Mouse (Mus musculus): ENCODE results near the gene Cyth1. TPM values are rescaled to one million over a fixed set of nuclear protein-coding genes. Genes with fewer than 3 reads are reported as not detected.

Cyth1 gene
- polyA plus RNA-seq, 1 experiment, result 6.1 TPM

DNA sequence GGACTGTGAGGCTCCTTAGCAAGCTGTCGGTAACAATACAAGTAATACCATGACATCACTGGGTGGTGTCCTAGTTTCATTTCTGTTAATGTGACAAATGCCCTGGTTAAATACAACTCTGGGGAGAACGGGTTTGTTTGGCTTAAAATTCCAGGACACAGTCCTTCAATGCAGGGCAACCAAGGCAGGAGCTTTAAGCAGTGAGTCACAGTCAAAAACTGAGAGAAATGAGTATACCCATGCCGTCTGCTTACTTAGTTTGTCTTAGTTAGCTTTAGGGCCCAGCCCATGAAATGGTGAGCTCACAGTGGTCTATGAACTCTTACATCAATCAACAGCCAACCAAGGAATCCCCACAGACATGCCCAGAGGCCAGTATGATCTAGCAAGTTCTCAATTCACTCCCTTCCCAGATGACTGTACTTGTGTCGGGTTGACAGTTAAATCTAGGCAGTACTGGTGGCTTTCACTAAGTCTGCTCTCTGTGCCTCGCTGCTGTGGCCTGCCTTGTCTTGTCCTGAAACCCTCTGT is 32.4 kb downstream of the Cyth1 start:
- Histone ChIP-seq H3K9ac (ENCODE audit: low read depth, poor library complexity, severe bottlenecking) (no peak overlapping the region), H3K9me3 (replicated peaks; ENCODE audit: control insufficient read depth, insufficient read depth, low read length, poor library complexity, severe bottlenecking) (no peaks in the 10 kb centered on the region), H3K27me3 (ENCODE audit: control insufficient read depth, insufficient read depth, low read length, poor library complexity, severe bottlenecking) (no peaks in the 10 kb centered on the region), H3K4me1 (ENCODE audit: control insufficient read depth, insufficient read depth, low read length) (no peaks in the 10 kb centered on the region), H3K4me3 (ENCODE audit: low read depth, low read length) (no peak overlapping the region), H3K27ac (ENCODE audit: insufficient read depth, low read length) (no peak overlapping the region), H3K36me3 (ENCODE audit: control insufficient read depth, insufficient read depth, low read length, poor library complexity, severe bottlenecking) (no peaks in the 10 kb centered on the region)
- no peak for TF ChIP-seq POLR2A (IDR thresholded peaks at IDR 0.05; ENCODE audit: insufficient read depth, low read length)
- no peak for TF ChIP-seq EP300 (IDR thresholded peaks at IDR 0.05; ENCODE audit: insufficient read depth, low read depth, low read length)
- TF ChIP-seq CTCF (IDR thresholded peaks at IDR 0.05; ENCODE audit: low read depth, low read length), result no peak

DNA sequence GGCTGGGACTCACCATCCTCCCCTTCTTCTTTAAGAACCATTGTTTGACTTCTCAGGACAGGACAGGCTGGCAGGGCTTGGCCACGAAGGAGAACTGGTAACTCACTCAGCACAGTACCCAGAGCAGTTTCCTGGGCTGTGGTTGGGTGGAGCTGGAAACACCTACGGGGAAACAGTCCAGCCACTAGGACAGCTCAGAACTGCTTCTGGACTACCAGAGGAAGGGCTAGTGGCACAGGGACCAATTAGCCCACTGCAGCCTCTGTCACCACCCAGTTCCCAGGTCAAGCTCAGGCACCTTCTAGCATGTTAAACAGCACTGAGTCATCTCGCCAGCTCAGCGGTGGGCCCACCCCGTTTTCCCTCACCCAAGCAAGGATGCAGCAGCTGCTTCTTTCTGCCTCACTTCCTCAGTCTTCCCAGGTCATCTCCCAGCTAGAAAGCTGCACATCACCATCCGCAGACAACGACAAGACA is 35.7 kb downstream of the Cyth1 start:
- peaks cover 2% of the 10 kb centered on the region for H3K4me1 ChIP-seq (ENCODE audit: control insufficient read depth, insufficient read depth, low read length)
- H3K9me3 ChIP-seq (replicated peaks; ENCODE audit: control insufficient read depth, insufficient read depth, low read length, poor library complexity, severe bottlenecking), result no peaks in the 10 kb centered on the region
- H3K27ac ChIP-seq (ENCODE audit: insufficient read depth, low read length), result no peak overlapping the region
- no peaks in the 10 kb centered on the region for H3K27me3 ChIP-seq (ENCODE audit: control insufficient read depth, insufficient read depth, low read length, poor library complexity, severe bottlenecking)
- no peak overlapping the region for H3K4me3 ChIP-seq (ENCODE audit: low read depth, low read length)
- no peak for TF ChIP-seq POLR2A (IDR thresholded peaks at IDR 0.05; ENCODE audit: insufficient read depth, low read length)
- TF ChIP-seq CTCF (IDR thresholded peaks at IDR 0.05; ENCODE audit: low read depth, low read length), result no peak
- no peak for TF ChIP-seq EP300 (IDR thresholded peaks at IDR 0.05; ENCODE audit: insufficient read depth, low read depth, low read length)
- no peaks in the 10 kb centered on the region for H3K36me3 ChIP-seq (ENCODE audit: control insufficient read depth, insufficient read depth, low read length, poor library complexity, severe bottlenecking)
- no peak overlapping the region for H3K9ac ChIP-seq (ENCODE audit: low read depth, poor library complexity, severe bottlenecking)

DNA sequence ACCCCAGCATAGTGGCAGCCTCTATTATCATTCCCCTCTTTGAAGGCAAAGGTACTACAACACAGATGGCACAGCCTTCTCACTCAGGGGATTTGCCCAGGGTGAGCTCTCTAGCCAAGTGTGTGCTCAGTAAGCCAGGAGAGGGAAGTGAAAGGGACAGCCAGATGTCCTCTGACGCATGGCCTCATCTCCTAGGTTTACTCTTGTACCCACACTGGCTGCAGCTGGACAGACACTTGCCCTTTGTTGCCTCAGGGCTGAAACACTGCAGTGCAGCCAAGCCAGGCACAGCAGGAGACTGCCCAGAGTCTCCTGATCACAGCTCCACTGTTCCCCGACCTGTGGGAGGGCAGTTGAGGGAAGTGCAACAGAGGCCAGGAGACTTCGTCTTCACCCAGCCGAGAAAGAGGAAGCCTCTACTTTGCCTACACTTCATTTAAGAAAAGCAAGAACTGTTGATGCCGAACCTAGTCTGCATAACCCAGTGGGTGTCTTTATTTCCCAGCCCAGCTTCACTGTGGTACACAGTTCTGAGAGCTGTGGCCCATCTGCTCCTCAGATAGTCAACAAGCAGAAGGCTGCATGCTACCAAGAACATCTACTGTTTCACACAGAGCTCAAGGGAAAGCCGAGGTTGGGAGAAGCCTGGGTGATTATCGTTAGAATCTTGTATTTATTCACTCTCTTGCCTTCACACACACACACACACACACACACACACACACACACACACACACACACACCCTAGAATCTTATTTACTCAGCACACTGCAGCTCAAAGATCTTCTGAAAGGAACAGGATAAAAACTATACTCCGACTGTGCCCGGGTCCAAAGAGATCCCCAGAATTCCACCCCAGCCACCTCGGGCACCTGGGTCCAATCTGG is 36.4 kb downstream of the Cyth1 start:
- no peaks in the 10 kb centered on the region for H3K27me3 ChIP-seq (ENCODE audit: control insufficient read depth, insufficient read depth, low read length, poor library complexity, severe bottlenecking)
- H3K9me3 ChIP-seq (replicated peaks; ENCODE audit: control insufficient read depth, insufficient read depth, low read length, poor library complexity, severe bottlenecking), result no peaks in the 10 kb centered on the region
- TF ChIP-seq CTCF (IDR thresholded peaks at IDR 0.05; ENCODE audit: low read depth, low read length), result no peak
- TF ChIP-seq EP300 (IDR thresholded peaks at IDR 0.05; ENCODE audit: insufficient read depth, low read depth, low read length), result no peak
- TF ChIP-seq POLR2A (IDR thresholded peaks at IDR 0.05; ENCODE audit: insufficient read depth, low read length), result no peak
- H3K9ac ChIP-seq (ENCODE audit: low read depth, poor library complexity, severe bottlenecking), result no peak overlapping the region
- H3K27ac ChIP-seq (ENCODE audit: insufficient read depth, low read length), result no peak overlapping the region
- no peaks in the 10 kb centered on the region for H3K36me3 ChIP-seq (ENCODE audit: control insufficient read depth, insufficient read depth, low read length, poor library complexity, severe bottlenecking)
- no peak overlapping the region for H3K4me3 ChIP-seq (ENCODE audit: low read depth, low read length)
- peaks cover 2% of the 10 kb centered on the region for H3K4me1 ChIP-seq (ENCODE audit: control insufficient read depth, insufficient read depth, low read length)

DNA sequence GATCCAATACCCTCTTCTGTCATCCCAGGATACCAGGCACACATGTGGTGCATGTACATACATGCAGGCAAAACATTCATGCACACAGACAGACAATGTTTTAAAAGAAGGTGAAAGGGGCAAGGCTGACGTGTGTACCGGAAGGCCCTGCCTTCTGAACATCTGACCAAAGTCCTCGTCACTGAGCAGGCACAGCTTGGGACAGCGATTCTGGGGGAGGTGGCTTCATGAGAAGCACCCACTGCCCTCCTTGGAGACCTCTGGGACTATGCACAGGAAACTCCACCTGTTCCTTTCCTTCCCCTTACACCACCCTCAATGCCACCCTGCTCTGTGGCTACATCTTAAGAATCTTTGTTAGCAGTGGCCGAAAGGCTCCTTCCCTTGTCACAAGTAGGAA is 37.4 kb downstream of the Cyth1 start:
- TF ChIP-seq CTCF (IDR thresholded peaks at IDR 0.05; ENCODE audit: low read depth, low read length) (no peak), POLR2A (IDR thresholded peaks at IDR 0.05; ENCODE audit: insufficient read depth, low read length) (no peak), EP300 (IDR thresholded peaks at IDR 0.05; ENCODE audit: insufficient read depth, low read depth, low read length) (no peak)
- H3K36me3 ChIP-seq (ENCODE audit: control insufficient read depth, insufficient read depth, low read length, poor library complexity, severe bottlenecking), result no peaks in the 10 kb centered on the region
- H3K4me3 ChIP-seq (ENCODE audit: low read depth, low read length), result no peak overlapping the region
- H3K27ac ChIP-seq (ENCODE audit: insufficient read depth, low read length), result no peak overlapping the region
- H3K4me1 ChIP-seq (ENCODE audit: control insufficient read depth, insufficient read depth, low read length), result peaks cover 2% of the 10 kb centered on the region
- no peak overlapping the region for H3K9ac ChIP-seq (ENCODE audit: low read depth, poor library complexity, severe bottlenecking)
- H3K9me3 ChIP-seq (replicated peaks; ENCODE audit: control insufficient read depth, insufficient read depth, low read length, poor library complexity, severe bottlenecking), result no peaks in the 10 kb centered on the region
- no peaks in the 10 kb centered on the region for H3K27me3 ChIP-seq (ENCODE audit: control insufficient read depth, insufficient read depth, low read length, poor library complexity, severe bottlenecking)

DNA sequence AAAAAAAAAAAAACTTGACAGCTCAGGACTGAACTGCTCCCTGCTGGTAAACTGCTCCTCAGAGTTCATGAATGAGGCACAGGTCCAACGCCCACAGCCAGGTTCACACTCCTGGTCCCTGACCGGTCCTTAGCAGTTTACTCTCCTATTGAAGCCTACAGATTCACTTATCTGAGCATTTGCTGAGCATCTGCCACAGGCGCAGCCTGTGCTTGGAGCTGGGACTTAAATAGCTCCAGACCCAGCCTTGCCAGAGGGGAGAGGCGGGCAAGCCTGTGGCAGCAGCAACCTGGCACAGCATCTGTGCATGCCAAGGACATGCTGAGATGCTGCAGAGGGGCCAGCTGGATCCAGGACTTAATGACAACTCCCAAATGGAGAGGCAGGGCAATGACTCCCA is 38.3 kb downstream of the Cyth1 start:
- no peaks in the 10 kb centered on the region for H3K27me3 ChIP-seq (ENCODE audit: control insufficient read depth, insufficient read depth, low read length, poor library complexity, severe bottlenecking)
- no peak overlapping the region for H3K9ac ChIP-seq (ENCODE audit: low read depth, poor library complexity, severe bottlenecking)
- peaks cover 2% of the 10 kb centered on the region for H3K4me1 ChIP-seq (ENCODE audit: control insufficient read depth, insufficient read depth, low read length)
- no peaks in the 10 kb centered on the region for H3K36me3 ChIP-seq (ENCODE audit: control insufficient read depth, insufficient read depth, low read length, poor library complexity, severe bottlenecking)
- TF ChIP-seq EP300 (IDR thresholded peaks at IDR 0.05; ENCODE audit: insufficient read depth, low read depth, low read length) (no peak), CTCF (IDR thresholded peaks at IDR 0.05; ENCODE audit: low read depth, low read length) (no peak), POLR2A (IDR thresholded peaks at IDR 0.05; ENCODE audit: insufficient read depth, low read length) (no peak)
- no peaks in the 10 kb centered on the region for H3K9me3 ChIP-seq (replicated peaks; ENCODE audit: control insufficient read depth, insufficient read depth, low read length, poor library complexity, severe bottlenecking)
- H3K4me3 ChIP-seq (ENCODE audit: low read depth, low read length), result no peak overlapping the region
- no peak overlapping the region for H3K27ac ChIP-seq (ENCODE audit: insufficient read depth, low read length)

DNA sequence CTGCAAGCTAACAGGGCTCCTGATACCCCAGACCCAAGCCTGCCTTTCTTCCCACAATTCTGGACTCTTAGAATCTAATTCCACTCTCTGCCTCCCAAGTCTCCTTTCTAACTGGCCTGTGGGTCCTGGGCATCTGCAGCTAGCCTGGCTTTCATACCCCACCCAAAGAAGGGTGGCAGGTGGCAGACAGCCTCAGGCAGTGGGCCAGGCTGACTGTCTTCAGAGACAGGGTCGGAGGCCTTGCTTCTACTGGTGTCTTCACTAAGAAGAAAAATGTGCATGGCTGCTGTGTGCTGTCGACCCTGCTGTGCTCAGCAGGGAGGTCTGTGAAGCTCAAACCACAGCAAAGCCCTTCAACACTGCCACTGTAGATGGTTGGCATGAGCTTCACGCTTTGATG is 39.0 kb downstream of the Cyth1 start:
- Histone ChIP-seq H3K27ac (ENCODE audit: insufficient read depth, low read length) (no peak overlapping the region), H3K4me3 (ENCODE audit: low read depth, low read length) (no peak overlapping the region), H3K4me1 (ENCODE audit: control insufficient read depth, insufficient read depth, low read length) (peaks cover 2% of the 10 kb centered on the region), H3K27me3 (ENCODE audit: control insufficient read depth, insufficient read depth, low read length, poor library complexity, severe bottlenecking) (no peaks in the 10 kb centered on the region), H3K9me3 (replicated peaks; ENCODE audit: control insufficient read depth, insufficient read depth, low read length, poor library complexity, severe bottlenecking) (no peaks in the 10 kb centered on the region), H3K9ac (ENCODE audit: low read depth, poor library complexity, severe bottlenecking) (no peak overlapping the region), H3K36me3 (ENCODE audit: control insufficient read depth, insufficient read depth, low read length, poor library complexity, severe bottlenecking) (no peaks in the 10 kb centered on the region)
- TF ChIP-seq EP300 (IDR thresholded peaks at IDR 0.05; ENCODE audit: insufficient read depth, low read depth, low read length) (no peak), CTCF (IDR thresholded peaks at IDR 0.05; ENCODE audit: low read depth, low read length) (no peak), POLR2A (IDR thresholded peaks at IDR 0.05; ENCODE audit: insufficient read depth, low read length) (no peak)

All from ES-Bruce4 (cell line).